Mouse (Mus musculus): Measurements from ENCODE around the gene Olfr1148. TPM values are rescaled to one million over a fixed set of nuclear protein-coding genes. Genes with fewer than 3 reads are reported as not detected.

The Olfr1148 gene
- polyA plus RNA-seq (2015; fragmentation: Nextera tagmentation; extraction: Ambion mirVana), result not detected in 2 replicates

DNA sequence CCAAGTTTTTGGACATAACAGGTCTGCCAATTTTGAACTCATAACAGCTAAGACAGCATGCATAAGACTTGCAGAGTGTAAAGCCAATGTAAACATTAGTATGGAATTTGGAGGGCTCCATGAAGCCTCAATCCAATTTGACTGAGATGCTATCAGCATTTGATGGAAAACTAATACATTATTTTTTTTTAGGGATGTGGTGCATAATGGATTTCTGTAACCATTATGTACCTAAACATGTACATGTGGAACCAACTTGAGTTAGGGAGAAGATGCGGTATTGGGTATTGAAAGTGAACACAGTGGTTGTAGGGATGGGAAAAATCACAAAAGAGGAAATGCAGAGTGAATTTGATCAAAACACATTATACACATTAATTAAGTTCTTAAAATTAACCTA is at the start of gene Olfr1148:
Gene Olfr1148, plus strand, starts transcription at position 301 of the 400 bp plus-strand sequence.

DNA sequence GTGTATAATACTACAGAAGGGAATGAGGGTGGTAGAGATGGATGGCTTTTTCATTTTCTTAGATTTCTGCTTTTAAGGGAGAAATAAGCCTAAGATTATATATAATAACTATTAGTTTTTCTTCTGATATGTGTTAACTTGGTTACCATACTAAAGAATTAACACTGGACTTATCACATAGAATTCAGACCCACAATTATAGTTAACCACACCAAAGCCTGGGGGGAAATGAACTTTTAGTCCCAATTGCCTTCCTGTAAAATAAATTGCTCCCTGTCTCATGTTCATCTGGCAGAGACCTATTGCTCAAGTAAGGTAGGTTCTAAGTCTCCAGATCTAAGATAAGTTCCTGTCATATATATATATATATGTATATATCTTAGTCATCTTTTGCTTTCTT is 30.0 kb upstream of the Olfr1148 start, which contains the start of gene Olfr1143:
Gene Olfr1143, plus strand, starts transcription at position 301 of the 400 bp plus-strand sequence.

DNA sequence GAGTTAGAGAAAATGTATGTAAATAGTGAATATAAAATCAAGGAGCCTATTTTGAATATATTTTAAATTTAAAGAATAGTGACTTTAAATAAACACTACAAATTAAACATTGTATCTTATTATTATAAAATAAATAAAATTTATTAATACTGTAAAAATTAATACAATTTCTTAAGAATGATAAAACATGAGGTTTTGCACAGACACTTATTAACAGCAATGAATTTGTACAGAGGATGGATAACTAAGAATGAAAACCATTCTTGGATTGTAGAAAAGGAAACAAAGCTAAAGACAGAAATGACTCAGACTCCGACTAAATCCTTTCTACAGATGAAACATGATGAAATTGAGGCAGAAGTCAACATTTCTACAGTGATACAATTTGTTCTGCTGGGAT is 20.8 kb upstream of the Olfr1148 start, which contains the start of gene Olfr1145:
Gene Olfr1145, plus strand, starts transcription at position 301 of the 400 bp plus-strand sequence.

DNA sequence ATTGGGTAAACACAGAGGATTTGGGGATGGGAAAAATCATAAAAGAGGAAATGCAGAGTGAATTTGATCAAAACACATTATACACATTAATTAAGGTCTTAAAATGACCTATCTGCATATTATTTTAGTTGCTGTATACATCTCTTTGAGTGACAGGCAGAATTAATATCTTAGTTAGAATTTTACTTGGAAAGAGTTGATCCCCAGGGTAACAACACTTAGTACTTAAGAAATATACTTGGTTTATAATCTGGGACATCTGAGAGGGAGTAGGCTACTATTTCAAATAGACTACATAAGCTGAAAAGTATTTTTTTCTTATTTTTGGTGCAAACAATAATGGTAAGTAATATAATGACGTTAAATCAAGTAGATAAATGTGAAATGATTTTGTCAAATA is 13.4 kb downstream of the Olfr1148 start, which contains the start of gene Olfr1150-ps1:
Gene Olfr1150-ps1, plus strand, starts transcription at position 301 of the 400 bp plus-strand sequence.

GRCm38 (mm10) chr2:87855562-87855961 is 25.2 kb downstream of the Olfr1148 start, which contains the start of gene Olfr1151:
TSS of gene Olfr1151 (plus strand) at chr2:87855862.

DNA sequence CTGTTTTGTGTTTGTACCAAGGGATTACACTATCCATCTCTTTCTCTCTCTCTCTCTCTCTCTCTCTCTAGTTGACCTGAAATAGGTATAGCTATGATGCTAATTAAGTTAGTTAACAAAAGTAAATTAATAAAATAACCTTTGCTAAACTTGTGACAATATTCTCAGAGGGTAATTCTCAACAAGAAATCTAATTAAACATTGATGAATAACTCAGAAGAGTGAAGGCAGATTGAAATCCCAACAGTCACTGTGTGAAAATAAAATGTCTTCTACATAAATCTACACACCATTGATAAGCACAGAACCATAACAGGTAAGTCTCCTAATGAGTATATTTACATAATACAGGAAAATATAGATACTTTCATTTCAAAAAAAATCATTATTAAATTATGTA is 35.9 kb downstream of the Olfr1148 start, which contains the start of gene Olfr1152:
Gene Olfr1152, plus strand, starts transcription at position 301 of the 400 bp plus-strand sequence.

Other genes with a start within 250 kb of the Olfr1148 start
- not detected in 2 replicates for gene Olfr1130, start 224.3 kb upstream of the Olfr1148 start, polyA plus RNA-seq (2015; fragmentation: Nextera tagmentation; extraction: Ambion mirVana)
- gene Olfr1131, start 203.4 kb upstream of the Olfr1148 start, polyA plus RNA-seq (2015; fragmentation: Nextera tagmentation; extraction: Ambion mirVana), result not detected in 2 replicates
- not detected in 2 replicates for gene Olfr1132, start 193.0 kb upstream of the Olfr1148 start, polyA plus RNA-seq (2015; fragmentation: Nextera tagmentation; extraction: Ambion mirVana)
- gene Olfr1133, start 183.2 kb upstream of the Olfr1148 start, polyA plus RNA-seq (2015; fragmentation: Nextera tagmentation; extraction: Ambion mirVana), result not detected in 2 replicates
- not detected in 2 replicates for gene Olfr1134, start 172.1 kb upstream of the Olfr1148 start, polyA plus RNA-seq (2015; fragmentation: Nextera tagmentation; extraction: Ambion mirVana)
- not detected in 2 replicates for gene Olfr1135, start 156.9 kb upstream of the Olfr1148 start, polyA plus RNA-seq (2015; fragmentation: Nextera tagmentation; extraction: Ambion mirVana)
- gene Olfr1136, start 136.6 kb upstream of the Olfr1148 start, polyA plus RNA-seq (2015; fragmentation: Nextera tagmentation; extraction: Ambion mirVana), result not detected in 2 replicates
- gene Olfr1137, start 117.4 kb upstream of the Olfr1148 start, polyA plus RNA-seq (2015; fragmentation: Nextera tagmentation; extraction: Ambion mirVana), result not detected in 2 replicates
- not detected in 2 replicates for gene Olfr1138, start 90.6 kb upstream of the Olfr1148 start, polyA plus RNA-seq (2015; fragmentation: Nextera tagmentation; extraction: Ambion mirVana)
- gene Olfr1140, start 86.8 kb upstream of the Olfr1148 start, polyA plus RNA-seq (2015; fragmentation: Nextera tagmentation; extraction: Ambion mirVana), result not detected in 2 replicates
- gene Olfr1141, start 76.5 kb upstream of the Olfr1148 start, polyA plus RNA-seq (2015; fragmentation: Nextera tagmentation; extraction: Ambion mirVana), result not detected in 2 replicates
- gene Olfr152, start 51.0 kb upstream of the Olfr1148 start, polyA plus RNA-seq (2015; fragmentation: Nextera tagmentation; extraction: Ambion mirVana), result not detected in 2 replicates
- not detected in 2 replicates for gene Olfr1143, start 29.9 kb upstream of the Olfr1148 start, polyA plus RNA-seq (2015; fragmentation: Nextera tagmentation; extraction: Ambion mirVana)
- gene Olfr1145, start 20.7 kb upstream of the Olfr1148 start, polyA plus RNA-seq (2015; fragmentation: Nextera tagmentation; extraction: Ambion mirVana), result not detected in 2 replicates
- gene Olfr1150-ps1, start 13.5 kb downstream of the Olfr1148 start, polyA plus RNA-seq (2015; fragmentation: Nextera tagmentation; extraction: Ambion mirVana), result not detected in 2 replicates
- not detected in 2 replicates for gene Olfr1151, start 25.3 kb downstream of the Olfr1148 start, polyA plus RNA-seq (2015; fragmentation: Nextera tagmentation; extraction: Ambion mirVana)
- not detected in 2 replicates for gene Olfr1152, start 36.0 kb downstream of the Olfr1148 start, polyA plus RNA-seq (2015; fragmentation: Nextera tagmentation; extraction: Ambion mirVana)
- gene Olfr1153, start 64.4 kb downstream of the Olfr1148 start, polyA plus RNA-seq (2015; fragmentation: Nextera tagmentation; extraction: Ambion mirVana), result not detected in 2 replicates
- gene Olfr1154, start 74.6 kb downstream of the Olfr1148 start, polyA plus RNA-seq (2015; fragmentation: Nextera tagmentation; extraction: Ambion mirVana), result not detected in 2 replicates
- not detected in 2 replicates for gene Olfr1155, start 114.6 kb downstream of the Olfr1148 start, polyA plus RNA-seq (2015; fragmentation: Nextera tagmentation; extraction: Ambion mirVana)
- not detected in 2 replicates for gene Olfr1156, start 122.6 kb downstream of the Olfr1148 start, polyA plus RNA-seq (2015; fragmentation: Nextera tagmentation; extraction: Ambion mirVana)
- gene Olfr1157, start 137.8 kb downstream of the Olfr1148 start, polyA plus RNA-seq (2015; fragmentation: Nextera tagmentation; extraction: Ambion mirVana), result not detected in 2 replicates
- gene Olfr74, start 144.1 kb downstream of the Olfr1148 start, polyA plus RNA-seq (2015; fragmentation: Nextera tagmentation; extraction: Ambion mirVana), result not detected in 2 replicates
- gene Olfr1158, start 159.6 kb downstream of the Olfr1148 start, polyA plus RNA-seq (2015; fragmentation: Nextera tagmentation; extraction: Ambion mirVana), result not detected in 2 replicates
- not detected in 2 replicates for gene Olfr1160, start 177.7 kb downstream of the Olfr1148 start, polyA plus RNA-seq (2015; fragmentation: Nextera tagmentation; extraction: Ambion mirVana)
- not detected in 2 replicates for gene Olfr1161, start 192.2 kb downstream of the Olfr1148 start, polyA plus RNA-seq (2015; fragmentation: Nextera tagmentation; extraction: Ambion mirVana)
- 0.05 TPM in 1 of 2 replicates, not detected in the other for gene Olfr73, start 207.2 kb downstream of the Olfr1148 start, polyA plus RNA-seq (2015; fragmentation: Nextera tagmentation; extraction: Ambion mirVana)
- gene Olfr1162, start 220.6 kb downstream of the Olfr1148 start, polyA plus RNA-seq (2015; fragmentation: Nextera tagmentation; extraction: Ambion mirVana), result not detected in 2 replicates
- gene Olfr1163, start 241.3 kb downstream of the Olfr1148 start, polyA plus RNA-seq (2015; fragmentation: Nextera tagmentation; extraction: Ambion mirVana), result not detected in 2 replicates